Mouse (Mus musculus) G1E (cell line): ENCODE results near the gene Izumo4.

ENCODE experiments used
- CTCF ChIP-seq: IDR thresholded peaks from 2 replicates; pipeline ENCODE4 v1.5.1; 2012; ENCODE audit warnings: low read depth, low read length, inconsistent platforms, mixed read lengths
- GATA1 ChIP-seq: IDR thresholded peaks from 2 replicates; pipeline ENCODE4 v1.6.1; 2012; ENCODE audit warnings: borderline replicate concordance, low read length, inconsistent platforms, mixed read lengths
- GATA2 ChIP-seq: IDR thresholded peaks from 2 replicates; pipeline ENCODE4 v1.6.1; 2012; ENCODE audit warnings: low read depth, low read length, inconsistent platforms, borderline replicate concordance
- POLR2AphosphoS5 ChIP-seq: IDR thresholded peaks from 2 replicates; pipeline ENCODE4 v1.6.1; 2012; ENCODE audit warnings: low read depth, low read length, inconsistent platforms; ENCODE audit not compliant: insufficient replicate concordance
- TAL1 ChIP-seq: conservative IDR thresholded peaks from 2 replicates; pipeline ENCODE4 v1.6.1; 2012; ENCODE audit warnings: low read depth, low read length, inconsistent platforms, mixed read lengths

DNA sequence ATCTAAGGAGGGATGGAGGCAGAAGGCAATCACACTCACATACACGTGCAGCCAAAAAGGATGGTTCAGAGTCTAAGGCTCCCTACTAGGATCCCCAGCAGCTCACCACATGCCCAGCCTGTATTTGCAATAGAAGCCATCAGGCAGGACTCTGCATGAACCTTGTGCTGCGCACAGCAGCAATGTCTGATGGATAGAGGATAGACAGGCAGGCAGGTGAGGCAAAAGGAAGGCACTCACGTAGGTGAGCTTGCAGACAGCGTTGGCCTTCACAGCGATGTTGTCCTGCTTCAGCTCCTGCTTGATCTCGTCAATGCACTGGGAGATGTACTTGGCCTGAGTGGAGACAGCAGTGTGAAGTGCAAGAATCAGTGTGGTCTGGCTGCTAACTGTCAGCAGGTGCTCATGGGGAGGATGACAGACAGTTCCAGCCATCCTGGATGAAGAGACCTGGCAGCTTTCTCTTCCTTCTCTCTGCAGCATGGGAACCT lies 30.7 kb downstream of the Izumo4 start:
- TF ChIP-seq CTCF: no peak
- no peak for TF ChIP-seq TAL1
- no peak for TF ChIP-seq GATA1
- TF ChIP-seq POLR2AphosphoS5: no peak
- no peak for TF ChIP-seq GATA2
